Mouse (Mus musculus): ENCODE results near the gene Fgfr2. TPM values are rescaled to one million over a fixed set of nuclear protein-coding genes. Genes with fewer than 3 reads are reported as not detected.
A peak's percentile ranks its signal among the peaks of the same experiment; 100 is the strongest.

The Fgfr2 gene
- polyA plus RNA-seq, 1 experiment from 2014 or later: 169 TPM

GRCm38 (mm10) chr7:130695669-130696338 lies 2427.3 kb downstream of the Fgfr2 start:
- no peak for ATAC-seq (ENCODE audit: insufficient number of reproducible peaks, insufficient read depth, low FRiP score, low read depth)
- H3K4me1 ChIP-seq (ENCODE audit: control insufficient read depth, insufficient read depth, low read length): peaks cover 46% of the 10 kb centered on the region
- H3K36me3 ChIP-seq (ENCODE audit: control insufficient read depth, insufficient read depth, low read length): peaks cover 6% of the 10 kb centered on the region; the same call in 1 of the 2 replicates
- H3K4me3 ChIP-seq (ENCODE audit: low read depth, low read length): no peak overlapping the region
- H3K4me2 ChIP-seq (replicated peaks; ENCODE audit: low read depth, low read length): no peak overlapping the region
- no peak overlapping the region for H3K9ac ChIP-seq (replicated peaks; ENCODE audit: low read depth, low read length)
- H3K27ac ChIP-seq (ENCODE audit: low read length): 0 out of 2 replicates have a peak overlapping the region, but pooled peaks have one; percentile 11
- no peaks in the 10 kb centered on the region for H3K9me3 ChIP-seq (ENCODE audit: control insufficient read depth, low read depth, low read length)
- H3K27me3 ChIP-seq (ENCODE audit: control insufficient read depth, insufficient read depth, low read length): no peaks in the 10 kb centered on the region
- 64% methylated on average over 13 of the region's 13 CpGs for WGBS

DNA sequence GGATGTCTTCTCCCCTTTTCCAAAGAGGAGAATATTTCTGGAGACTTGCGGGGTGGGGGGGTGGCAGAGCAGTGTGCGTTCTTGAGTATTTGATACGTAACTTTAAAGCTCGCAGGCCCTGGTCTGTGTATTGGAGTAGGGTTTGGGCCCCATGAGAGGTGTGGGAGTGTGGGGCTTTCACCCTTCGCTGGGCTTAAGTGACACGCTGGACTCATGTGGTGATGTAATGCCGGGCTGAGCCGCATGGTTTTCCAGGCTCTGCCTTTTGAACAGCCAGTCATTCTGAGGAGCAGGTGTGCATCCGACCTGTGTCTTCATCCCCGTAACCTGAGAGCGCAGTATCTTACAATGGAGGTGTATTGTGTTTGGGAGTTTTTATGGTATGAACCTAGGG lies 2429.4 kb downstream of the Fgfr2 start:
- ATAC-seq (ENCODE audit: insufficient number of reproducible peaks, insufficient read depth, low FRiP score, low read depth): no peak
- H3K36me3 ChIP-seq (ENCODE audit: control insufficient read depth, insufficient read depth, low read length): no peaks in the 10 kb centered on the region
- peaks cover 46% of the 10 kb centered on the region for H3K4me1 ChIP-seq (ENCODE audit: control insufficient read depth, insufficient read depth, low read length)
- H3K4me2 ChIP-seq (replicated peaks; ENCODE audit: low read depth, low read length): peak overlapping the region; percentile 70
- 23% methylated on average over 11 of the region's 11 CpGs for WGBS
- 0 out of 2 replicates have a peak overlapping the region, but pooled peaks have one; percentile 77 for H3K9ac ChIP-seq (replicated peaks; ENCODE audit: low read depth, low read length)
- no peaks in the 10 kb centered on the region for H3K27me3 ChIP-seq (ENCODE audit: control insufficient read depth, insufficient read depth, low read length)
- H3K27ac ChIP-seq (ENCODE audit: low read length): peak overlapping the region; percentile 92; the same call in 1 of the 2 replicates
- peak overlapping the region; percentile 56 for H3K4me3 ChIP-seq (ENCODE audit: low read depth, low read length)
- no peaks in the 10 kb centered on the region for H3K9me3 ChIP-seq (ENCODE audit: control insufficient read depth, low read depth, low read length)

- Histone ChIP-seq H3K4me2 (replicated peaks; ENCODE audit: low read depth, low read length) (peak overlapping the region; percentile 70), H3K36me3 (ENCODE audit: control insufficient read depth, insufficient read depth, low read length) (no peaks in the 10 kb centered on the region), H3K9me3 (ENCODE audit: control insufficient read depth, low read depth, low read length) (no peaks in the 10 kb centered on the region), H3K4me3 (ENCODE audit: low read depth, low read length) (peak overlapping the region; percentile 56), H3K4me1 (ENCODE audit: control insufficient read depth, insufficient read depth, low read length) (peaks cover 46% of the 10 kb centered on the region), H3K27ac (ENCODE audit: low read length) (peak overlapping the region; percentile 92), H3K9ac (replicated peaks; ENCODE audit: low read depth, low read length) (peak overlapping the region; percentile 77), H3K27me3 (ENCODE audit: control insufficient read depth, insufficient read depth, low read length) (no peaks in the 10 kb centered on the region)
- ATAC-seq (ENCODE audit: insufficient number of reproducible peaks, insufficient read depth, low FRiP score, low read depth): 0 out of 2 replicates have a peak, but pooled peaks have one; percentile 15
- whole genome bisulfite sequencing: 7% methylated on average over 19 of the region's 19 CpGs
Observed at GRCm38 (mm10) chr7:130692943-130693799, 2430.0 kb downstream of the Fgfr2 start.

DNA sequence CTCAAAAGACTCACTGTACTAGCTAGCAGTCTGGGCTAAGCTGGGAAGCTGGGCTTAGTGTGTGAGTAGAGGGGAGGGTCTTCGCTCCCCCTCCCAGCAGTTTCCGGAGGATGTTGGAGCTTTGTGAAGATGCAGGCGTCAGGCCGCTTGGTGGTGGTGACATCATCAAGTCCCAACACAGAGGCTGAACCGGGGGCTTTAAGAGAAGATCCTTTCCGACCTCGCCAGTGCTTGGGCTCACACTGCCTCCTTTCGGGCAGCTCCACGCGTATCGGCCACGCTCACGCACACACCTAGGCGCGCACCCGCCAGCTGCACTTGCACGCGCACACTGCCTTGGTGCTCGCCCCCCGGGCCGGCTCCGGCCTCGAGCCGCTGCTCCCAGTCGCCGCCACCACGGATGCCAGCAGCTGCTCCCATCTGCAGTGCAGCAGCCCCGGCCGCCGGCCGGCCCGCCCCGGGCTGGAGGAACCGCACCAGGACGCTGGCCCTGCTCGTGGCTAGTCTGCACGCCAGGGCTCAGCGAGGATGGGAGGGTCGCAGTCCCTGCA lies 2430.7 kb downstream of the Fgfr2 start:
- H3K4me1 ChIP-seq (ENCODE audit: control insufficient read depth, insufficient read depth, low read length): peaks cover 46% of the 10 kb centered on the region
- H3K4me2 ChIP-seq (replicated peaks; ENCODE audit: low read depth, low read length): peak overlapping the region; percentile 70
- no peaks in the 10 kb centered on the region for H3K36me3 ChIP-seq (ENCODE audit: control insufficient read depth, insufficient read depth, low read length)
- peak overlapping the region; percentile 77 for H3K9ac ChIP-seq (replicated peaks; ENCODE audit: low read depth, low read length)
- no peaks in the 10 kb centered on the region for H3K9me3 ChIP-seq (ENCODE audit: control insufficient read depth, low read depth, low read length)
- peak; percentile 80 for ATAC-seq (ENCODE audit: insufficient number of reproducible peaks, insufficient read depth, low FRiP score, low read depth)
- peak overlapping the region; percentile 56 for H3K4me3 ChIP-seq (ENCODE audit: low read depth, low read length)
- WGBS: 1% methylated on average over 39 of the region's 39 CpGs
- H3K27ac ChIP-seq (ENCODE audit: low read length): peak overlapping the region; percentile 92
- H3K27me3 ChIP-seq (ENCODE audit: control insufficient read depth, insufficient read depth, low read length): no peaks in the 10 kb centered on the region

GRCm38 (mm10) chr7:130691931-130692330 lies 2431.2 kb downstream of the Fgfr2 start:
- Histone ChIP-seq H3K27me3 (ENCODE audit: control insufficient read depth, insufficient read depth, low read length) (no peaks in the 10 kb centered on the region), H3K27ac (ENCODE audit: low read length) (peak overlapping the region; percentile 92), H3K4me3 (ENCODE audit: low read depth, low read length) (peak overlapping the region; percentile 56; the same call in 1 of the 2 replicates), H3K4me1 (ENCODE audit: control insufficient read depth, insufficient read depth, low read length) (peaks cover 45% of the 10 kb centered on the region), H3K9me3 (ENCODE audit: control insufficient read depth, low read depth, low read length) (no peaks in the 10 kb centered on the region), H3K4me2 (replicated peaks; ENCODE audit: low read depth, low read length) (peak overlapping the region; percentile 70), H3K9ac (replicated peaks; ENCODE audit: low read depth, low read length) (no peak overlapping the region), H3K36me3 (ENCODE audit: control insufficient read depth, insufficient read depth, low read length) (no peaks in the 10 kb centered on the region)
- WGBS: 10% methylated on average over 2 of the region's 2 CpGs
- ATAC-seq (ENCODE audit: insufficient number of reproducible peaks, insufficient read depth, low FRiP score, low read depth): no peak

GRCm38 (mm10) chr7:130690869-130691268 lies 2432.3 kb downstream of the Fgfr2 start:
- H3K27ac ChIP-seq (ENCODE audit: low read length): no peak overlapping the region
- no peak overlapping the region for H3K4me2 ChIP-seq (replicated peaks; ENCODE audit: low read depth, low read length)
- H3K9ac ChIP-seq (replicated peaks; ENCODE audit: low read depth, low read length): no peak overlapping the region
- H3K27me3 ChIP-seq (ENCODE audit: control insufficient read depth, insufficient read depth, low read length): no peaks in the 10 kb centered on the region
- no peak for ATAC-seq (ENCODE audit: insufficient number of reproducible peaks, insufficient read depth, low FRiP score, low read depth)
- H3K4me3 ChIP-seq (ENCODE audit: low read depth, low read length): no peak overlapping the region
- H3K9me3 ChIP-seq (ENCODE audit: control insufficient read depth, low read depth, low read length): no peaks in the 10 kb centered on the region
- H3K4me1 ChIP-seq (ENCODE audit: control insufficient read depth, insufficient read depth, low read length): peaks cover 34% of the 10 kb centered on the region
- H3K36me3 ChIP-seq (ENCODE audit: control insufficient read depth, insufficient read depth, low read length): no peaks in the 10 kb centered on the region
- WGBS: 70% methylated on average over 6 of the region's 6 CpGs

DNA sequence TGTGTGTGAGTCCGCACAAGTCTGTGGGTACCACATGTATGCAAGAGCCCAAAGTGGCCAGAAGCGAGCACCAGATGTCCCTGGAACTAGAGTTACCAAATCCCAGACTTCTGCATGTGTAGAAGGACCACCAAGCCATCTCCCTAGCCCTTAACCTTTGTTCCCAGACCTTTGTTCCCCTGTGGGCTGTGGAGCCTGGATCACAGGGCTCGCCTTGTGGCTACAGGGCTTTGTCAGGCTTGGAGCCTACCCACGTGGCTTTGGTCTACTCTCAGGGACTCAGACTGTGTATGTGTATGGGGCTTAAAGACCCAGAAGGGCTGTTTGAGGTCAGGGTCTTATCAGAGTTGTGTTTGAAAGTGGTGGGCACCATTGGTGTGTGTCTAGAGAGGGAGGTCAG lies 2434.5 kb downstream of the Fgfr2 start:
- Histone ChIP-seq H3K27ac (ENCODE audit: low read length) (no peak overlapping the region), H3K27me3 (ENCODE audit: control insufficient read depth, insufficient read depth, low read length) (no peaks in the 10 kb centered on the region), H3K36me3 (ENCODE audit: control insufficient read depth, insufficient read depth, low read length) (no peaks in the 10 kb centered on the region), H3K9ac (replicated peaks; ENCODE audit: low read depth, low read length) (no peak overlapping the region), H3K4me2 (replicated peaks; ENCODE audit: low read depth, low read length) (no peak overlapping the region), H3K9me3 (ENCODE audit: control insufficient read depth, low read depth, low read length) (no peaks in the 10 kb centered on the region), H3K4me1 (ENCODE audit: control insufficient read depth, insufficient read depth, low read length) (peaks cover 13% of the 10 kb centered on the region; the same call in 1 of the 2 replicates), H3K4me3 (ENCODE audit: low read depth, low read length) (no peak overlapping the region)
- 83% methylated on average over 4 of the region's 4 CpGs for WGBS
- ATAC-seq (ENCODE audit: insufficient number of reproducible peaks, insufficient read depth, low FRiP score, low read depth): no peak

DNA sequence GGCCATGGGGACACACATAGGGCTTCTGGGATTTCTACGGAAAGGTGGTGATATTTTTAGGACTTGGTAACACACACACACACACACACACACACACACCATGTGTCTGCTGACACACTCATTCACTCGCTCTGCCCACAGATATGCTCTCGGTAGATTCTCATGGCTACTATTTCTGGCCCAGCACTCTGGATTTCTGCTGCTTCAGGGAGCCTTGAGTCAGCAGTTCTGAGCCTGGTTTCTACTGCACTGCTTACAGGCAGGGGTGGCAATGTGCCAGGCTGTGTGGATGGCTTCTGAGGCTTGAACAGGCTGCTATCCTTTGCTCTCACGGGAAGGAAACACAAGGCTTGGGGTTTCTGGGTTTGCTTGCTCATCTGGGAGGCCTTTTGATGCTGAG lies 2441.4 kb downstream of the Fgfr2 start:
- Histone ChIP-seq H3K27me3 (ENCODE audit: control insufficient read depth, insufficient read depth, low read length) (no peaks in the 10 kb centered on the region), H3K4me1 (ENCODE audit: control insufficient read depth, insufficient read depth, low read length) (no peaks in the 10 kb centered on the region), H3K36me3 (ENCODE audit: control insufficient read depth, insufficient read depth, low read length) (no peaks in the 10 kb centered on the region), H3K9ac (replicated peaks; ENCODE audit: low read depth, low read length) (no peak overlapping the region), H3K9me3 (ENCODE audit: control insufficient read depth, low read depth, low read length) (no peaks in the 10 kb centered on the region), H3K27ac (ENCODE audit: low read length) (no peak overlapping the region; the same call in 1 of the 2 replicates), H3K4me3 (ENCODE audit: low read depth, low read length) (no peak overlapping the region), H3K4me2 (replicated peaks; ENCODE audit: low read depth, low read length) (no peak overlapping the region)
- ATAC-seq (ENCODE audit: insufficient number of reproducible peaks, insufficient read depth, low FRiP score, low read depth): no peak
- 66% methylated on average over 4 of the region's 4 CpGs for WGBS

All from stomach, embryonic 14.5 days (tissue).